Mouse (Mus musculus): ENCODE data around the gene Ndufc1. TPM values are rescaled to one million over a fixed set of nuclear protein-coding genes. Genes with fewer than 3 reads are reported as not detected.
"Not testable (repeated sequence)": the region's sequence is repeated elsewhere in the genome, so short reads cannot be mapped to it uniquely, and the experiment has no call there.

Gene Ndufc1
- polyA plus RNA-seq, 1 experiment from 2014 or later = 761 TPM

DNA sequence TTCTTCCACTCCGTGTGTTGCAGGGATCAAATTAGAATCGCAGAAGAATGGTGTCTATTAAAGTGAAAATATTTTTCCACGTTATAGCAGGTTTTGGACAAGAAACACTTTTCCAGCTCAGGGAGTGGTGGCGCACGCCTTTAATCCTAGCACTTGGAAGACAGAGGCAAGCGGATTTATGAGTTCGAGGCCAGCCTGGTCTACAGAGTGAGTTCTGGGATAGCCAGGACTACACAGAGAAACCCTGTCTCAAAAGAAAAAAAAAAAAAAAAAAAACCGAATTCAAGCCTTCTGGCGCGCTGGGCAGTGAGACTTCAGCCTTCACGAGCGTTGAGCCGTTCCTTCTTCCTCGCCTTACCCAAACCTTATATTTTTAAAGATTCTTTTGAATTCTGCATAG is 51.2 kb downstream of the Ndufc1 start:
- H3K4me3 ChIP-seq (ENCODE audit: low read depth, low read length) = peak overlapping the region; percentile 66
- no peaks in the 10 kb centered on the region for H3K9me3 ChIP-seq (ENCODE audit: control insufficient read depth, low read length)
- 5% methylated on average over 14 of the region's 14 CpGs for WGBS
- no peaks in the 10 kb centered on the region for H3K27me3 ChIP-seq (replicated peaks; ENCODE audit: control insufficient read depth, insufficient read depth, low read length)
- no peak for ATAC-seq (ENCODE audit: low read depth)
- no peaks in the 10 kb centered on the region for H3K36me3 ChIP-seq (ENCODE audit: control insufficient read depth, insufficient read depth, low read length)
- peak overlapping the region; percentile 39; the same call in 1 of the 2 replicates for H3K9ac ChIP-seq (ENCODE audit: low read depth, low read length)
- no peak for DNase-seq (ENCODE audit: low spot score)
- peak overlapping the region; percentile 88 for H3K4me2 ChIP-seq (ENCODE audit: low read depth, low read length)
- no peak overlapping the region for H3K27ac ChIP-seq (replicated peaks; ENCODE audit: low read depth, low read length)
- H3K4me1 ChIP-seq (ENCODE audit: control insufficient read depth, insufficient read depth, low read length) = no peaks in the 10 kb centered on the region; the same call in 1 of the 2 replicates

DNA sequence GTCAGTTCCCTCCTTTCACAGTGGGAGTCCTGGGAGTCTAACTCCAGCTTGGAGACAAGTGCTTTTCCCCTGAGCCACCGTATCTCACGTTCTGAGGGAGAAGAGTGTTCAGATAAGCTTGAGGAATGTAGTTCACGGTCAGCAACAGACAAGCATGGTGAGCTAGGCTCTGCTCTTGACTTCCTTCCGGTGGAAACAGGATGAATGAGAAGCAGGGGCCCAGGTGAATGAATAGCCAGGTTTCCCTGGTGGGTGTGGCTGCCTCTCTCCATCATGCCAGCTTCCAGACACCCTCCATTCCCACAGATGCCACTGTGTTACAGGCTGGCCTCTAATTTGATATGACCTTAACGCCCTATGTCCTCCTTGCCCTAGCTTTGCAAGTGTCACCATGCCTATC is 51.7 kb downstream of the Ndufc1 start:
- H3K9ac ChIP-seq (ENCODE audit: low read depth, low read length) = no peak overlapping the region
- DNase-seq (ENCODE audit: low spot score) (no peak), ATAC-seq (ENCODE audit: low read depth) (no peak)
- no peaks in the 10 kb centered on the region for H3K36me3 ChIP-seq (ENCODE audit: control insufficient read depth, insufficient read depth, low read length)
- H3K27me3 ChIP-seq (replicated peaks; ENCODE audit: control insufficient read depth, insufficient read depth, low read length) = no peaks in the 10 kb centered on the region
- H3K4me1 ChIP-seq (ENCODE audit: control insufficient read depth, insufficient read depth, low read length) = no peaks in the 10 kb centered on the region; the same call in 1 of the 2 replicates
- H3K27ac ChIP-seq (replicated peaks; ENCODE audit: low read depth, low read length) = no peak overlapping the region
- H3K4me2 ChIP-seq (ENCODE audit: low read depth, low read length) = peak overlapping the region; percentile 88; the same call in 1 of the 2 replicates
- no peak overlapping the region for H3K4me3 ChIP-seq (ENCODE audit: low read depth, low read length)
- 49% methylated on average over 5 of the region's 5 CpGs for WGBS
- no peaks in the 10 kb centered on the region for H3K9me3 ChIP-seq (ENCODE audit: control insufficient read depth, low read length)

DNA sequence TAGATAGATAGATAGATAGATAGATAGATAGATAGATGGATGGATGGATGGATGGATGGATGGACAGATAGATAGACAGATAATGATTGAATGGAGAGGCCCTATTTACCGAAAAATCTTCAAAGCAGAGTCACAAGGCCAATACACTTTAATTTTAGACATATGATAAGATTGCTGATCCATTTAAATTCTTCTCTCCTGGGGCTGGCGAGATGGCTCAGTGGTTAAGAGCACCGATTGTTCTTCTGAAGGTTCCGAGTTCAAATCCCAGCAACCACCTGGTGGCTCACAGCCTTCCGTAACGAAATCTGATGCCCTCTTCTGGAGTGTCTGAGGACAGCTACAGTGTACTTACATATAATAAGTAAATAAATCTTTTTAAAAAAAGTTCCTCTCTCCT is 53.8 kb downstream of the Ndufc1 start:
- not testable (repeated sequence) for H3K27ac ChIP-seq (replicated peaks; ENCODE audit: low read depth, low read length); H3K9me3 ChIP-seq (ENCODE audit: control insufficient read depth, low read length); DNase-seq (ENCODE audit: low spot score); H3K4me3 ChIP-seq (ENCODE audit: low read depth, low read length); ATAC-seq (ENCODE audit: low read depth); H3K36me3 ChIP-seq (ENCODE audit: control insufficient read depth, insufficient read depth, low read length); H3K4me2 ChIP-seq (ENCODE audit: low read depth, low read length); H3K9ac ChIP-seq (ENCODE audit: low read depth, low read length); H3K27me3 ChIP-seq (replicated peaks; ENCODE audit: control insufficient read depth, insufficient read depth, low read length); H3K4me1 ChIP-seq (ENCODE audit: control insufficient read depth, insufficient read depth, low read length)
- 86% methylated on average over 6 of the region's 6 CpGs for WGBS

Other genes starting within 250 kb of the Ndufc1 start
- 9.4 and 10.0 TPM in 2 replicates for gene Noct, start 184.5 kb downstream of the Ndufc1 start, polyA plus RNA-seq (2014; fragmentation: Nextera tagmentation; extraction: Ambion mirVana)
- gene Elf2, start 68.3 kb downstream of the Ndufc1 start, polyA plus RNA-seq (2014; fragmentation: Nextera tagmentation; extraction: Ambion mirVana) = 55.3 and 56.8 TPM in 2 replicates
- gene Mgarp, start 12.2 kb downstream of the Ndufc1 start, polyA plus RNA-seq (2014; fragmentation: Nextera tagmentation; extraction: Ambion mirVana) = 2.5 and 5.2 TPM in 2 replicates
- gene Naa15, start 6.2 kb upstream of the Ndufc1 start, polyA plus RNA-seq (2014; fragmentation: Nextera tagmentation; extraction: Ambion mirVana) = 34.5 and 34.8 TPM in 2 replicates
- gene Rab33b, start 74.9 kb upstream of the Ndufc1 start, polyA plus RNA-seq (2014; fragmentation: Nextera tagmentation; extraction: Ambion mirVana) = 25.8 and 29.0 TPM in 2 replicates
- gene Setd7, start 151.9 kb upstream of the Ndufc1 start, polyA plus RNA-seq (2014; fragmentation: Nextera tagmentation; extraction: Ambion mirVana) = 6.2 and 7.3 TPM in 2 replicates

Measured in embryonic facial prominence, embryonic 14.5 days (tissue).